Mouse (Mus musculus): Measurements from ENCODE around the gene Gatd1. TPM values are rescaled to one million over a fixed set of nuclear protein-coding genes. Genes with fewer than 3 reads are reported as not detected.
"Not testable (repeated sequence)": the region's sequence is repeated elsewhere in the genome, so short reads cannot be mapped to it uniquely, and the experiment has no call there.

The Gatd1 gene
- total RNA-seq, 2 experiments from 2014 or later = 38.9 to 46.5 TPM

- Histone ChIP-seq H3K27ac (no peak overlapping the region), H3K4me3 (no peak overlapping the region)
- no peak for TF ChIP-seq CTCF (IDR thresholded peaks at IDR 0.05)
- peak in 1 of 2 experiments; percentile 33 for DNase-seq (ENCODE audit: extremely low spot score in 1 of 2, low spot score in 2 of 2)
- intact Hi-C loops (cut with DNase I) = no loop called here
Measured at GRCm38 (mm10) chr7:141418970-141419369, 5.0 kb upstream of the Gatd1 start.

GRCm38 (mm10) chr7:141417731-141418681 lies 4.1 kb upstream of the Gatd1 start:
- no peak for TF ChIP-seq CTCF (IDR thresholded peaks at IDR 0.05)
- Histone ChIP-seq H3K27ac (no peak overlapping the region), H3K4me3 (no peak overlapping the region)
- intact Hi-C loops (cut with DNase I) = no loop called here
- no peak for DNase-seq (ENCODE audit: extremely low spot score in 1 of 2, low spot score in 2 of 2)

DNA sequence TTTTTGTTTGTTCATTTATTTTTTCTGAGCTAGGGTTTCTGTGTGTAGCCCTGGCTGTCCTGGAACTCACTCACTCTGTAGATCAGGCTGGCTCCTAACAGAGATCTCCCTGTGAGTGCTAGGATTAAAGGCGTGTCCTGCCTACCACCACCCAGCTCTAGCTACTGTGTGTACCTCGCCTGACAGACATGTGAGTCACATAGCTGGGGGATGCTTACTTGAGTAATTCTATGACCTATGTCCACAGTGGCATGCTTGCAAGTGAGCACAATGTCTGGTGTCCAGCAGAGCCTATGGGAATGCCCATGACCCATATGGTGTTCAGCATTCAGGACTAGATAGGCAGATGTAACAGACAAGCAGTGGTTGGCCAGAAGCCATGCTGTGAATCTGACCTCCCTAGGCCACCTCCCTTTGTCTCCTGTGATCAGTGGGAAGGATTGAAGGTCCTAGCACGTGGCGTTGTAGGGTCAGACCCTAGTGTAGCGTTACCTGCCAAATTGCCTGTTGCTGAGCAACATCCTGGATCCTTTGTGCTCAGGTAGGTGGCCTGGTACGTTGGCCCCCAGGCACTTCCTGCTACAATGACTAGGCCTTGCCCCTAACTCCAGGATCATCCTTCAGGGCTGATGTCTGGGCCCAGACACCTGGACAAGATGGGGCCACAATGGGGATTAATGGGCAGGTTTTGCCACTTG lies 2.4 kb upstream of the Gatd1 start:
- no peak for TF ChIP-seq CTCF (IDR thresholded peaks at IDR 0.05)
- DNase-seq (ENCODE audit: extremely low spot score in 1 of 2, low spot score in 2 of 2) = no peak
- Histone ChIP-seq H3K27ac (no peak overlapping the region), H3K4me3 (no peak overlapping the region)
- intact Hi-C loops (cut with DNase I) = no loop called here

DNA sequence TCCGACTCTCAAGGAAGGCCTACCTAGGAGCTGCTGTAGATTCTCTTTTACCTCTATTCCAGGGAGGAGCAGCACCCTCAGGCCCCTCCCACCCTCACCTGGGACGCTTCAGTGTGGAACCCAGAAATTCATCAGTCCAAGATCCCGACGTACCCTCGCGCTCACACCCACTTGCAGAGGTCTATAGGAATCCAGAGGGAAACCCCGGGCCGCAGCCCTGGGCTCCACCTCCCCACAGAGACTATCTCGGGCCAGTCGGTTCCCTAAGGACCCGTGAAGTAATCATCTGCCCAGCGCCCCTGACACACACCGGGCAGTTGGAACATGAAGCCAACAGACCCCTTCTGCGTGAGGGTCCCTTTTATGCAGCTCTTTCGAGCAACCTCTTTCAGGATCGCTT lies 605 bp downstream of the Gatd1 start:
- intact Hi-C loops (cut with DNase I) = no loop called here
- Histone ChIP-seq H3K4me3 (peak overlapping the region; percentile 89), H3K27ac (peak overlapping the region; percentile 98)
- no peak for TF ChIP-seq CTCF (IDR thresholded peaks at IDR 0.05)
- DNase-seq (ENCODE audit: extremely low spot score in 1 of 2, low spot score in 2 of 2) = no peak

DNA sequence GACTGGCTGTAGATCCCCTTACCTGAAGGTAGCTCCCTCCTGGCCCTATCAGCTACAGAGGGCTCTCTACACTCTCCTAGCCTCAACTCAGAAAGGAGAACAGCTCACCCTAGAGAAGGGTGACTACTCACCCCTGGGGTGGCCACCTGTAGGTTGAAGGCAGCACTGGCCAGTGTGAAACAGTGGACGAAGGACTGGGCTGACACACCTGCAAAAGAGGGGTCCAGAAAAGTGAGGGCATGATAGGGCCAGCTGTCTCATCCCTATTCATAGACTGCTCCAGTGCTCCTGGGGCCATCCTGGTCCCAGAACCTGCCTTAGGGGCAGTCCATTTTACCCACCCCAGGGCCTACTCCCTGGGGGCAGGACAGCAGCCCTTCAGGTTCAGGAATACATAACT lies 2.3 kb downstream of the Gatd1 start:
- intact Hi-C loops (cut with DNase I) = no loop called here
- DNase-seq (ENCODE audit: extremely low spot score in 1 of 2, low spot score in 2 of 2) = no peak
- Histone ChIP-seq H3K4me3 (no peak overlapping the region), H3K27ac (no peak overlapping the region)
- TF ChIP-seq CTCF (IDR thresholded peaks at IDR 0.05) = no peak

GRCm38 (mm10) chr7:141410631-141411030 lies 3.3 kb downstream of the Gatd1 start:
- no peak overlapping the region for H3K27ac ChIP-seq
- no peak for TF ChIP-seq CTCF (IDR thresholded peaks at IDR 0.05)
- intact Hi-C loops (cut with DNase I) = no loop called here
- no peak overlapping the region for H3K4me3 ChIP-seq
- no peak for DNase-seq (ENCODE audit: extremely low spot score in 1 of 2, low spot score in 2 of 2)

- intact Hi-C loops (cut with DNase I) = loop anchor here (1.0 kb wide), 3 partner anchors 28 to 116 kb away; partner anchors contain the start of gene Slc25a22
- peak; percentile 82 to 89 for DNase-seq (ENCODE audit: extremely low spot score in 1 of 2, low spot score in 2 of 2)
- no peak overlapping the region for H3K4me3 ChIP-seq
- peak; percentile 95 for TF ChIP-seq CTCF (IDR thresholded peaks at IDR 0.05)
- H3K27ac ChIP-seq = no peak overlapping the region
Measured at GRCm38 (mm10) chr7:141408833-141409232, 5.1 kb downstream of the Gatd1 start.

DNA sequence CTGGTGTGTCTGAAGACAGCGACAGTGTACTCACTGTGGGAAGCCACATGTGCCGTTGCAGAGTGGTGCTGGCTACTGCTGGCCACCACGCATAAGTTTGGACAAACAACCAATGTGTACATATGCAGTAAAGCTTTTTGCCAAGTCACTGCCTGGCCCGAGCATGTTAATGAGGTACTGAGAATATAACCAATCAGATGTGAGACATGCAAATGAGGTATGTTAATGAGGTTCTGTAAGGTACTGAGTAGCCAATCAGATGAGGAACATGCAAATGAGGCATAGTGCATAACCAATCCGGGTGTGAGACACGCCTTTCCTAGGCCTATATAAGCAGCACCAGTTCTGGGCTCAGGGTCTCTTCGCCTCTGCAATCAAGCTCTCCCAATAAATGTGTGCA lies 6.3 kb downstream of the Gatd1 start:
- intact Hi-C loops (cut with DNase I); H3K27ac ChIP-seq; DNase-seq (ENCODE audit: extremely low spot score in 1 of 2, low spot score in 2 of 2); H3K4me3 ChIP-seq: not testable (repeated sequence)

- Histone ChIP-seq H3K27ac (no peak overlapping the region), H3K4me3 (no peak overlapping the region)
- no peak for DNase-seq (ENCODE audit: extremely low spot score in 1 of 2, low spot score in 2 of 2)
- intact Hi-C loops (cut with DNase I) = no loop called here
- TF ChIP-seq CTCF (IDR thresholded peaks at IDR 0.05) = no peak
Measured at GRCm38 (mm10) chr7:141405466-141405865, 8.5 kb downstream of the Gatd1 start.

DNA sequence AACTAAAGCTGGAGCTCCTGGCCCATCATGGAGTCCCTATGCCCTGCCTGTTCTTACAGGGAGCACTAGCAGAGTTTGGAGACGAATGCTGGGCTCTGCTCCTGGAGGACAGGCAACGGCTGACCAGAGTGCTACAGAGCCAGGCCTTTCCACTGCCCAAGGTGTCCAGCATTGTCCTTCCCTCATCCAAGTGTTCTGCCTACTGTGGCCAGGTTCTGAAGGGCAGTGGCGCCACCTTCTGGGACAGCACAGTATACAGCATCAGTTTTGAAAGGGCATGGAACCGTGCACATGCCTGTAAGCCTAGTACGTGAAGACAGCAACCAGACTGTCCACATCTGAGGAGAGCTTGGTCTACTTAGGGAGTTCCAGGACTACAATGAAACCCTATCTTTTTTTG lies 10.6 kb downstream of the Gatd1 start:
- no peak overlapping the region for H3K4me3 ChIP-seq
- no peak overlapping the region for H3K27ac ChIP-seq
- intact Hi-C loops (cut with DNase I) = no loop called here
- peak in 1 of 2 experiments; percentile 50 for DNase-seq (ENCODE audit: extremely low spot score in 1 of 2, low spot score in 2 of 2)
- peak; percentile 66 for TF ChIP-seq CTCF (IDR thresholded peaks at IDR 0.05)

GRCm38 (mm10) chr7:141395348-141395747 lies 18.6 kb downstream of the Gatd1 start:
- no peak overlapping the region for H3K27ac ChIP-seq
- H3K4me3 ChIP-seq = no peak overlapping the region
- intact Hi-C loops (cut with DNase I) = no loop called here
- DNase-seq (ENCODE audit: extremely low spot score in 1 of 2, low spot score in 2 of 2) = no peak
- TF ChIP-seq CTCF (IDR thresholded peaks at IDR 0.05) = no peak

- Histone ChIP-seq H3K4me3 (no peak overlapping the region), H3K27ac (no peak overlapping the region)
- peak; percentile 81 for TF ChIP-seq CTCF (IDR thresholded peaks at IDR 0.05)
- DNase-seq (ENCODE audit: extremely low spot score in 1 of 2, low spot score in 2 of 2) = peak in 1 of 2 experiments; percentile 47
- intact Hi-C loops (cut with DNase I) = loop anchor here (5.0 kb wide), 1 partner anchor 67 kb away; the partner anchor contains the start of genes Deaf1 and Tmem80
Measured at GRCm38 (mm10) chr7:141394771-141395170, 19.2 kb downstream of the Gatd1 start.

Measured in left cerebral cortex, adult 2 months (tissue).